Mouse (Mus musculus): Measurements from ENCODE around the gene Pir. TPM values are rescaled to one million over a fixed set of nuclear protein-coding genes. Genes with fewer than 3 reads are reported as not detected.

Gene Pir
- polyA plus RNA-seq (2014; fragmentation: Nextera tagmentation; extraction: Ambion mirVana): 7.3 and 8.0 TPM in 2 replicates

DNA sequence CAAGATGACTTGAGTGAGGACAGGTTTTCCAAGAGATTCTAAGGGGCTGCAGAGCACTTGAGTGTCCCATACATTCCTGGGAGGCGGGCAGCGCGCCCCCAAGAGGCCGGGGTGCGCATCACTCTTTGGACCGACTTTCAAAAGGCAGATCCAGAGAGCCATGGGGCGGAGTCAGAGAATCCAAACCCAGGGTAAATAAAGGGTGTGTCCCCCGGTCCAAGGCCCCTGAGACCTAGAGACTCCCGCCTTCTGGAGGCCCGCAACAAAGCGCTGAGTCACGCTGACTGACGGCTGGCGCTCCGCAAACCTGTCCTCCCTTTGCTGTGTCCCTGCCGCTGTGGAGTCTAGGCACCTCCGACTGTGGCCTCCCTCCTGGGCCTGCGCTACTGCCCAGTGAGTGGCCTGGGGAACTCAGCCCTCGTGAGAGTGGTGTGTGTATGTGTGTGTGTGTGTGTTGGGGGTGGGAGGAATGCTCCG, at the start of gene Pir:
TSS of gene Pir (plus strand) at position 87 of the 477 bp plus-strand sequence.
- H3K4me3 ChIP-seq (ENCODE audit: low read depth, low read length): peak within 1 kb of the TSS; percentile 28
- H3K36me3 ChIP-seq (replicated peaks; ENCODE audit: control insufficient read depth, insufficient read depth, low read depth, low read length): no peaks in the 10 kb centered on the region
- ATAC-seq (replicated peaks; ENCODE audit: insufficient number of reproducible peaks, low FRiP score, low TSS enrichment, low read depth) (peak; percentile 89), DNase-seq (ENCODE audit: low spot score) (peak; percentile 62)
- 25% methylated on average over 20 of the region's 20 CpGs for WGBS
- H3K4me2 ChIP-seq (ENCODE audit: low read depth, low read length): peak within 1 kb of the TSS; percentile 49
- no peak within 1 kb of the TSS for H3K27ac ChIP-seq (replicated peaks; ENCODE audit: low read depth, low read length)
- no peaks in the 10 kb centered on the region for H3K9me3 ChIP-seq (replicated peaks; ENCODE audit: control insufficient read depth, low read length)
- peak within 1 kb of the TSS; percentile 39 for H3K9ac ChIP-seq (replicated peaks; ENCODE audit: low read length)
- no peaks in the 10 kb centered on the region for H3K27me3 ChIP-seq (ENCODE audit: control insufficient read depth, insufficient read depth, low read length)
- H3K4me1 ChIP-seq (ENCODE audit: control insufficient read depth, insufficient read depth, low read length): no peaks in the 10 kb centered on the region

DNA sequence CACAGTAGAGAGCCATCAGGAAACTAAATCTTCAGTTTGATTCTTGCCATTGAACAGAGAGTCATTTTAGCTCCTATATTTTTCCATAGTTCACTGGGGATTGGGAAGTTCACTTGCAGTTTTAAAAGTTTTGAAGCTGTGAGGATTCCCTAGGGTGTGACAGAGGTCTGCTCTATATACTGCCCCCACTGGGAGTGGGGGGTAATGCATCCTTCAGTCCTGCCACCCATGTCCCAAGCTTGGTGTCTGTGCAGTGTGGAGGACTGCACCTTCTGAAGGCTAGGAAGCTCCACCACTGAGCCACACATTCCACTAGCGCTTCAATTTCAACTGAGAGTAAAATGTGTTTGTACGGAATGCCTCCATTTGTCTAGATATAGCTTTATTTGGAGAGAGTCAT, 47.2 kb upstream of the Pir start:
- no peak overlapping the region for H3K4me3 ChIP-seq (ENCODE audit: low read depth, low read length)
- no peaks in the 10 kb centered on the region for H3K27me3 ChIP-seq (ENCODE audit: control insufficient read depth, insufficient read depth, low read length)
- ATAC-seq (replicated peaks; ENCODE audit: insufficient number of reproducible peaks, low FRiP score, low TSS enrichment, low read depth): no peak
- H3K27ac ChIP-seq (replicated peaks; ENCODE audit: low read depth, low read length): no peak overlapping the region
- no peak for DNase-seq (ENCODE audit: low spot score)
- no peaks in the 10 kb centered on the region for H3K4me1 ChIP-seq (ENCODE audit: control insufficient read depth, insufficient read depth, low read length)
- H3K36me3 ChIP-seq (replicated peaks; ENCODE audit: control insufficient read depth, insufficient read depth, low read depth, low read length): no peaks in the 10 kb centered on the region
- H3K4me2 ChIP-seq (ENCODE audit: low read depth, low read length): no peak overlapping the region
- H3K9me3 ChIP-seq (replicated peaks; ENCODE audit: control insufficient read depth, low read length): no peaks in the 10 kb centered on the region
- no peak overlapping the region for H3K9ac ChIP-seq (replicated peaks; ENCODE audit: low read length)
- 74% methylated on average over 2 of the region's 2 CpGs for WGBS

DNA sequence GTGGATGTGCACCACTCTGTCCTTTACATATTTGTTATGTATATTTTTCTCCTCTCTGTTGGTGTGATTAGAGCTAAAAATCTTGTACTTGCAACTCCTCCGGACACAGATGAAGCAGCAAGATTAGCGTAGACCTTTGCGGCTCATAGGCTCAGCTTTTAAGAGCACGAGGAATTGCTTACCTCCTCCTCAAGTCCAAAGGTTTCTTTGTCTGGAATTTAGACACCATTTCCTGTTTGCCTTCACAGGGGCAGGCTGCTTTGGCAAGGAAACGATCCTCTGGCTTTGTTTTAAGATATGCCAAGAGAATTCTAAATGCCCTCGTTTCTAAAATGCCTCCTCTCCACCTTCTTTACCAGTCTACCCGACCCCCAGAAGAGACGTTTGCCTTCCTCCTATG, 35.8 kb upstream of the Pir start:
- H3K4me3 ChIP-seq (ENCODE audit: low read depth, low read length): no peak overlapping the region
- H3K36me3 ChIP-seq (replicated peaks; ENCODE audit: control insufficient read depth, insufficient read depth, low read depth, low read length): no peaks in the 10 kb centered on the region
- ATAC-seq (replicated peaks; ENCODE audit: insufficient number of reproducible peaks, low FRiP score, low TSS enrichment, low read depth) (no peak), DNase-seq (ENCODE audit: low spot score) (no peak)
- H3K4me1 ChIP-seq (ENCODE audit: control insufficient read depth, insufficient read depth, low read length): no peaks in the 10 kb centered on the region
- 50% methylated on average over 8 of the region's 8 CpGs for WGBS
- H3K9ac ChIP-seq (replicated peaks; ENCODE audit: low read length): no peak overlapping the region
- H3K4me2 ChIP-seq (ENCODE audit: low read depth, low read length): no peak overlapping the region
- H3K27me3 ChIP-seq (ENCODE audit: control insufficient read depth, insufficient read depth, low read length): no peaks in the 10 kb centered on the region
- no peaks in the 10 kb centered on the region for H3K9me3 ChIP-seq (replicated peaks; ENCODE audit: control insufficient read depth, low read length)
- H3K27ac ChIP-seq (replicated peaks; ENCODE audit: low read depth, low read length): no peak overlapping the region

DNA sequence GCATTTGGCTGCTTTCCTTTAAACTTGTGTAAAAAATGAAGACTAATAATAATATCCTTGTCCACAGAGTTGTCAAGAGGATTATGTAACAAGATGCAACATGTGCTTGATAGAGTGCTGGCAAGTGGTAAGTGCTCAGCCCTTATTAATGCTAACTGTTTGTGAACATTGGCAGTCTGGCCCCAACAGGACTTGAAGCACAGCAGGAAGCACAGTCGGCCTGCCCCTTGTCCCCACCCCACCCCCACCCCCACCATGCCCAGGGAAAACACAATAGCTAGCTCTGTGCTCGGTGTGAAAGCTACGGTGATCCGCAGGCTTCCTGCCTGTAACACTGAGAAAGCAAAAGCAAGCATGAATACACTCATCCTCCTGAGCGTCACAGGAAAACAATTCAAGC, 23.5 kb upstream of the Pir start:
- DNase-seq (ENCODE audit: low spot score) (peak; percentile 22), ATAC-seq (replicated peaks; ENCODE audit: insufficient number of reproducible peaks, low FRiP score, low TSS enrichment, low read depth) (no peak)
- Histone ChIP-seq H3K27me3 (ENCODE audit: control insufficient read depth, insufficient read depth, low read length) (no peaks in the 10 kb centered on the region), H3K4me1 (ENCODE audit: control insufficient read depth, insufficient read depth, low read length) (no peaks in the 10 kb centered on the region), H3K4me3 (ENCODE audit: low read depth, low read length) (no peak overlapping the region), H3K9me3 (replicated peaks; ENCODE audit: control insufficient read depth, low read length) (no peaks in the 10 kb centered on the region), H3K36me3 (replicated peaks; ENCODE audit: control insufficient read depth, insufficient read depth, low read depth, low read length) (no peaks in the 10 kb centered on the region), H3K27ac (replicated peaks; ENCODE audit: low read depth, low read length) (no peak overlapping the region), H3K9ac (replicated peaks; ENCODE audit: low read length) (no peak overlapping the region), H3K4me2 (ENCODE audit: low read depth, low read length) (no peak overlapping the region)
- WGBS: 21% methylated on average over 5 of the region's 5 CpGs

DNA sequence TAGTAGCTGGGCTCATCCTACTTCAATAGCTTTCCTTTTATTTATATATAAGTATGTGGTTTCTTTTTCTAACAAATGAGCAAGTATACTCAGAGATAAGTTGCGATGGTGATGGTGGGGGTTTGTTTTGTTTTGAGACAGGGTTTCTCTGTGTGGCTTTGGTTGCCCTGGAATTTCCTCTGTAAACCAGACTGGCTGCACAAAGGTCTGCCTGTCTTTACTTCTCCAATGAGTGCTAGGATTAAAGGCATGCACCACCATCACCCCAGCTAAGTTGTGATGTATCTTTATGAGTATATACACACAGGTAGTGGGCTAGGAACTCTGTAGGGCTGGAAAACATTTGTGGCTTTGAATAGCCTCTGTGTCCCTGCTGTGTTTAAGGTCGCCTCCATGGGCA, 22.4 kb upstream of the Pir start:
- no peaks in the 10 kb centered on the region for H3K36me3 ChIP-seq (replicated peaks; ENCODE audit: control insufficient read depth, insufficient read depth, low read depth, low read length)
- no peak overlapping the region for H3K4me3 ChIP-seq (ENCODE audit: low read depth, low read length)
- no peaks in the 10 kb centered on the region for H3K27me3 ChIP-seq (ENCODE audit: control insufficient read depth, insufficient read depth, low read length)
- ATAC-seq (replicated peaks; ENCODE audit: insufficient number of reproducible peaks, low FRiP score, low TSS enrichment, low read depth): no peak
- no peak overlapping the region for H3K27ac ChIP-seq (replicated peaks; ENCODE audit: low read depth, low read length)
- no peak overlapping the region for H3K9ac ChIP-seq (replicated peaks; ENCODE audit: low read length)
- WGBS: 41% methylated on average over 2 of the region's 2 CpGs
- H3K9me3 ChIP-seq (replicated peaks; ENCODE audit: control insufficient read depth, low read length): no peaks in the 10 kb centered on the region
- DNase-seq (ENCODE audit: low spot score): peak; percentile 4
- no peaks in the 10 kb centered on the region for H3K4me1 ChIP-seq (ENCODE audit: control insufficient read depth, insufficient read depth, low read length)
- no peak overlapping the region for H3K4me2 ChIP-seq (ENCODE audit: low read depth, low read length)

DNA sequence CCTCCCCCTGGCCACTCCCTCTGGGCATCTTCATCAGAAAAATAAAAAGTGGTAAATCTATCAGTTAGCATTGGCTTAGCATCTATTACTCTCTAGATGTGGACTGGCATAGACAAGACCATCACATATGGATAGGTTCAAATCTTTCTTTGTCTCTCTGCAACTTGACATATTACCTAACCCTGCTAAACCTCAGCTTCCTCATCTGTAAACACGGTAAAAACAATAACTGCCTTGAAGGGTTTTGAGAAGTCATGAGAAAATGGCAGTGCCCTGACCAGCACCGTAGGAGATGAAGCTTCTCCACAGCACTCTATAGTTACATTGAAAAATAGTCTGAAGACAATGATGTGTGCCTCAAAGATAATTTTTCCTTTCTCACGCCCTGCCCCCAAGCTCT, 12.6 kb upstream of the Pir start:
- Histone ChIP-seq H3K36me3 (replicated peaks; ENCODE audit: control insufficient read depth, insufficient read depth, low read depth, low read length) (no peaks in the 10 kb centered on the region), H3K27ac (replicated peaks; ENCODE audit: low read depth, low read length) (no peak overlapping the region), H3K9me3 (replicated peaks; ENCODE audit: control insufficient read depth, low read length) (no peaks in the 10 kb centered on the region), H3K4me2 (ENCODE audit: low read depth, low read length) (no peak overlapping the region), H3K4me3 (ENCODE audit: low read depth, low read length) (no peak overlapping the region), H3K4me1 (ENCODE audit: control insufficient read depth, insufficient read depth, low read length) (no peaks in the 10 kb centered on the region), H3K27me3 (ENCODE audit: control insufficient read depth, insufficient read depth, low read length) (no peaks in the 10 kb centered on the region), H3K9ac (replicated peaks; ENCODE audit: low read length) (no peak overlapping the region)
- 81% methylated on average over 3 of the region's 3 CpGs for WGBS
- no peak for DNase-seq (ENCODE audit: low spot score)
- ATAC-seq (replicated peaks; ENCODE audit: insufficient number of reproducible peaks, low FRiP score, low TSS enrichment, low read depth): no peak

DNA sequence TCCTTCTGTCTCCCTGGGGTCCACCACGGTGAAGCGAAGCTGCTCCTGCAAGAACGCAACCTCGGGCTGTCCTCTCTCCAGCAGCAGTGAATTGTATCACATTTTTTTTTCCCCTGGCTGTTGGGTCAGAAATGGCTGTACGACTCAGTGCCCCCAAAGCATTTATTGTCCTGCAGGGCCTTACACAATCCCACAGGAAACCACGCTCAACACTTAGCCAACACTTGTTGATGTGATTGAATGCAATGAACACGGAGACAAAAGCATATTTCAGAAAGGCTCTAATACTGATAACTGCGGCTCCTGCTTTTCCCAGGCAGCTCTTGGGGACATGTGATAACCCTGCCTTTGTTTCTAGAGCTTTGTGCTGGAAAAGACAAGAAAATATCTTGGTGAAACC, 11.1 kb upstream of the Pir start, which contains the start of gene Bmx:
TSS of gene Bmx (minus strand) at position 137 of the 400 bp plus-strand sequence.
- Histone ChIP-seq H3K36me3 (replicated peaks; ENCODE audit: control insufficient read depth, insufficient read depth, low read depth, low read length) (no peaks in the 10 kb centered on the region), H3K27me3 (ENCODE audit: control insufficient read depth, insufficient read depth, low read length) (no peaks in the 10 kb centered on the region), H3K27ac (replicated peaks; ENCODE audit: low read depth, low read length) (no peak within 1 kb of the TSS), H3K4me2 (ENCODE audit: low read depth, low read length) (no peak within 1 kb of the TSS), H3K9me3 (replicated peaks; ENCODE audit: control insufficient read depth, low read length) (no peaks in the 10 kb centered on the region), H3K4me1 (ENCODE audit: control insufficient read depth, insufficient read depth, low read length) (no peaks in the 10 kb centered on the region), H3K9ac (replicated peaks; ENCODE audit: low read length) (no peak within 1 kb of the TSS), H3K4me3 (ENCODE audit: low read depth, low read length) (no peak within 1 kb of the TSS)
- WGBS: 76% methylated on average over 8 of the region's 8 CpGs
- DNase-seq (ENCODE audit: low spot score): no peak
- ATAC-seq (replicated peaks; ENCODE audit: insufficient number of reproducible peaks, low FRiP score, low TSS enrichment, low read depth): no peak

DNA sequence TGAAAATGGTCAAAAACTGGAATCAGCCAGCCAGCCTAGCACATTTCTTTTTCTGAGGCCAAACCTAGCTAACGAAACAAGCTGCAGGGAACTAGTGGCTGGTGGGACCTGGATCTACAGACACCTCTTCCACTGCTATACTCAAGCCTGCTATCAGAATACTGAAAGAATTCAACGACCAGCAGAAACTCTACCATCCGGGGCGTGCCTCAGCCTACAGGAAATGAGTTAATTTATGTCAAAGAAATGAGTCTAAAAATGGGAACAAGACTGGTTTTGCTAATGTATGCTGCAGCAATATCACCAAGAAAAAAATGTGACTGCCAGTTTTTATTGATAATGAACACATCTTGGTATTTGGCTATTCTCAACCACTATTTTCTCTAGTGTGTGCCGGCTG, 10.5 kb upstream of the Pir start:
- Histone ChIP-seq H3K9me3 (replicated peaks; ENCODE audit: control insufficient read depth, low read length) (no peaks in the 10 kb centered on the region), H3K4me3 (ENCODE audit: low read depth, low read length) (no peak overlapping the region), H3K9ac (replicated peaks; ENCODE audit: low read length) (no peak overlapping the region), H3K4me1 (ENCODE audit: control insufficient read depth, insufficient read depth, low read length) (no peaks in the 10 kb centered on the region), H3K27ac (replicated peaks; ENCODE audit: low read depth, low read length) (no peak overlapping the region), H3K27me3 (ENCODE audit: control insufficient read depth, insufficient read depth, low read length) (no peaks in the 10 kb centered on the region), H3K4me2 (ENCODE audit: low read depth, low read length) (no peak overlapping the region), H3K36me3 (replicated peaks; ENCODE audit: control insufficient read depth, insufficient read depth, low read depth, low read length) (no peaks in the 10 kb centered on the region)
- 80% methylated on average over 5 of the region's 5 CpGs for WGBS
- ATAC-seq (replicated peaks; ENCODE audit: insufficient number of reproducible peaks, low FRiP score, low TSS enrichment, low read depth): no peak
- DNase-seq (ENCODE audit: low spot score): no peak
